Mouse (Mus musculus): ENCODE results near the gene Sh3bgrl3.

The Sh3bgrl3 gene

GRCm38 (mm10) chr4:134080674-134081073 lies 47.9 kb downstream of the Sh3bgrl3 start:
- DNase-seq (ENCODE audit: low spot score in 2 of 2): no peak

- DNase-seq (ENCODE audit: low spot score in 2 of 2): peak; percentile 30
Measured at GRCm38 (mm10) chr4:134078694-134079093, 49.9 kb downstream of the Sh3bgrl3 start.

Data from right cerebral cortex, postnatal 36 days (tissue).